ENCODE assay signal across 14 mouse cellular contexts in the genomic region with DNA sequence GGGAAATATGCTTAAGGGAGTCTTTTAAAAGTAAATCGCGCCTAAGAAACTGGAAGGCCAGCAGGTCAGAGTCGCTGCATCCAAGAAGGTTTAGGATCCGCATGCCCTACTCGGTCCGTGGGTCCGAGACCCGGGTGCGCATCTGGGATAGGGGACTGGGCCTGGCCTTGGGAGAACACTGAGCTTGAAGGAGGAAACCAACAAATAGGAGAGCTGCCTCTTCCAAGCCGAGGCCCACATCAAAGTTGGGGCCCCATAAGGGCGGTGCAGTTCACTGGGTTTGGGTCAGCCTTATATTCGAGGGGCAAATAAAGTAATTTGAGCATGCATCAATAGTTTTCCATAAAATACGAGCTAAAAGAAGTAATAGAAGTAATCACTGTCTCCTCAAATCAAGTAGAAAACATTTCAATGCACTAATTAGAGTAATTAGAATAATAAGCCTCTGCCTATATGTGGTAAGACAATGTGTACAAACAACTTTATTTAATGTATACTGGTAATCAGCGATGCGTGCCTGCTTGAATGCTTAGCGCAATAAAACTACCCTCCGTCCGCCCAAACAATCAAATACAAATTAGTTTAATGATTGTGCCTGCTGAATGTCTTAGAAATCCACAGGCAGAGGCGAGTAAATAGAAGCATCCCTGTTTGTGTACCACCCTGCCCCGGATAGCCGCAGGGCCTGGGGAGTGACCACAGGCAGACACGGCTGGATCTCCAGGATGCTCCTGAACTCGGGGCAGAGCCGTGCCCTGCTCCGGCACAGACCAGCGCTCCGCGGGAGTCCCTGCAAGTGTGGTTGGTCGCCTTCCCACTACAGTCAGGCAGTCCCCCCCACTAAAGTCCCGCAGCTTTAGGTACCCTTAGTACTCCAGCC. TPM values are rescaled to one million over a fixed set of nuclear protein-coding genes. Genes with fewer than 3 reads are reported as not detected.
DNase-seq lines count a peak whose midpoint lies in the region; ATAC-seq lines count a peak whose summit lies in the region.
"Had no signal": no experiment of that assay in that cellular context is flagged by ENCODE, and none has a peak within 500 bp of the region (broad histone marks: within the 10 kb centered on the region; RNA-seq: fewer than 3 reads in every experiment).

No protein-coding gene starts in this region.

- peak; percentile 37 to 45 for DNase-seq in cerebellum, postnatal 10 days
- no peak for DNase-seq in cerebellum, postnatal 36 days
- peak; percentile 56 for DNase-seq in embryo, embryonic 11 days
- DNase-seq in hindbrain, embryonic 14.5 days (ENCODE audit: low spot score): peak; percentile 45
- DNase-seq in neural tube, embryonic 10.5 days (ENCODE audit: extremely low spot score, low spot score): peak; percentile 66
- no peak for DNase-seq in adrenal gland, adult 18-20 months (ENCODE audit: low spot score in 2 of 2)
- no peak for DNase-seq in adrenal gland, postnatal 10 days
- no peak for DNase-seq in kidney, adult 18-20 months
- DNase-seq: liver; thymus, postnatal 25 days had no signal

- H3K4me1 ChIP-seq in hindbrain, embryonic 14.5 days (replicated peaks; ENCODE audit: control insufficient read depth, insufficient read depth, low read length): peaks cover 40% of the 10 kb centered on the region

- peak overlapping the region; percentile 89 for H3K27ac ChIP-seq in hindbrain, embryonic 14.5 days
- H3K27ac ChIP-seq: embryonic facial prominence, embryonic 15.5 days; kidney, postnatal 0 days had no signal

- no peaks in the 10 kb centered on the region for H3K36me3 ChIP-seq in hindbrain, embryonic 14.5 days (replicated peaks; ENCODE audit: control insufficient read depth, insufficient read depth)
- H3K36me3 ChIP-seq: embryonic facial prominence, embryonic 15.5 days had no signal

- peak overlapping the region; percentile 79 for H3K4me2 ChIP-seq in hindbrain, embryonic 14.5 days (replicated peaks)

- ATAC-seq in hindbrain, embryonic 14.5 days (ENCODE audit: low FRiP score): peak; percentile 51

- peak overlapping the region; percentile 66 for H3K9ac ChIP-seq in hindbrain, embryonic 14.5 days
- H3K9ac ChIP-seq: embryonic facial prominence, embryonic 15.5 days had no signal

- H3K27me3 ChIP-seq in hindbrain, embryonic 14.5 days (ENCODE audit: control insufficient read depth, insufficient read depth, low read length): no peaks in the 10 kb centered on the region

- no peaks in the 10 kb centered on the region for H3K9me3 ChIP-seq in hindbrain, embryonic 14.5 days (ENCODE audit: control insufficient read depth, low read length)
- H3K9me3 ChIP-seq: embryonic facial prominence, embryonic 15.5 days; megakaryocyte, embryonic 14.5 days had no signal

- H3K4me3 ChIP-seq in hindbrain, embryonic 14.5 days (replicated peaks; ENCODE audit: low read length): peak overlapping the region; percentile 91
- H3K4me3 ChIP-seq: megakaryocyte, embryonic 14.5 days had no signal

- 4% methylated on average over 30 of the region's 30 CpGs for WGBS in hindbrain, embryonic 14.5 days

RNA-seq across cellular contexts. Expression of a gene that starts 9.4 kb away (rescaled TPM):
- polyA plus RNA-seq in hindbrain, embryonic 14.5 days (2014; fragmentation: Nextera tagmentation; extraction: Ambion mirVana): 17.9 and 20.5 TPM in 2 replicates
- under 1 TPM in 1 of 2 experiments, not detected in 1; 0.07 TPM for total RNA-seq in adrenal gland, adult 18-20 months (2021)
- under 1 TPM; 0.09 to 0.21 TPM for total RNA-seq in adrenal gland, postnatal 10 days (2021)
- polyA plus RNA-seq: gonadal fat pad, adult 2 months; kidney, postnatal 0 days had no signal

Comparison
In these comparisons a context has a peak if more than half of its experiments do, and no peak if none do; other contexts are left out.
1. DNase-seq: peak in cerebellum, postnatal 10 days (2 of 2), embryo, embryonic 11 days (single experiment), hindbrain, embryonic 14.5 days (single experiment) and neural tube, embryonic 10.5 days (single experiment); none in cerebellum, postnatal 36 days (0 of 2), adrenal gland, adult 18-20 months (0 of 2), adrenal gland, postnatal 10 days (single experiment) and kidney, adult 18-20 months (single experiment).